ENCODE assay signal across 8 mouse cellular contexts in genomic region chr19:3929211-3929941, GRCm38 (mm10). TPM values are rescaled to one million over a fixed set of nuclear protein-coding genes. Genes with fewer than 3 reads are reported as not detected.
DNase-seq lines count a peak whose midpoint lies in the region.

TSS of gene Aldh3b1 (minus strand) at chr19:3929808.

- H3K9me3 ChIP-seq in hindbrain, embryonic 10.5 days = no peaks in the 10 kb centered on the region

- H3K4me1 ChIP-seq in hindbrain, embryonic 10.5 days (replicated peaks) = peaks cover 26% of the 10 kb centered on the region

- H3K4me3 ChIP-seq in hindbrain, embryonic 10.5 days = no peak within 1 kb of the TSS

- WGBS in hindbrain, embryonic 10.5 days = 63% methylated on average over 12 of the region's 12 CpGs

- H3K27ac ChIP-seq in hindbrain, embryonic 10.5 days = peak within 1 kb of the TSS; percentile 63

- H3K36me3 ChIP-seq in hindbrain, embryonic 10.5 days = no peaks in the 10 kb centered on the region

- DNase-seq in R1 (ENCODE audit: low read depth, low spot score) = peak; percentile 27
- peak; percentile 88 to 93 for DNase-seq in cerebellum, adult 18-20 months
- DNase-seq in frontal cortex, postnatal 36 days (ENCODE audit: low spot score in 2 of 2) = peak; percentile 37 to 59
- no peak for DNase-seq in hindbrain, embryonic 10.5 days (ENCODE audit: low spot score)
- DNase-seq in layer of hippocampus, postnatal 10 days (ENCODE audit: low spot score in 2 of 2) = peak; percentile 74 to 80
- DNase-seq in lung, postnatal 36 days = peak; percentile 97
- peak; percentile 42 for DNase-seq in right cerebral cortex, postnatal 25 days
- no peak for DNase-seq in T-cell, adult 2 months (ENCODE audit: low spot score)

- no peaks in the 10 kb centered on the region for H3K27me3 ChIP-seq in hindbrain, embryonic 10.5 days (ENCODE audit: insufficient read depth, poor library complexity, severe bottlenecking)

RNA-seq across cellular contexts. Expression of gene Aldh3b1, which starts in this region (rescaled TPM):
- polyA plus RNA-seq in hindbrain, embryonic 10.5 days (2016; fragmentation: Nextera tagmentation; extraction: Ambion mirVana) = 0.71 and 0.81 TPM in 2 replicates
- total RNA-seq in layer of hippocampus, postnatal 10 days (2021) = 1 to 10 TPM; 1.3 to 1.7 TPM

Comparison
In these comparisons a context has a peak if more than half of its experiments do, and no peak if none do; other contexts are left out.
1. DNase-seq: peak in R1 (single experiment), cerebellum, adult 18-20 months (2 of 2), frontal cortex, postnatal 36 days (2 of 2), layer of hippocampus, postnatal 10 days (2 of 2), lung, postnatal 36 days (single experiment) and right cerebral cortex, postnatal 25 days (single experiment); none in hindbrain, embryonic 10.5 days (single experiment) and T-cell, adult 2 months (single experiment).